Mouse (Mus musculus): ENCODE data around the gene Bora.
"Not testable (repeated sequence)": the region's sequence is repeated elsewhere in the genome, so short reads cannot be mapped to it uniquely, and the experiment has no call there.

The Bora gene

GRCm38 (mm10) chr14:99046031-99046781, at the start of gene Bora, which contains the start of gene Mzt1:
TSS of gene Bora (plus strand) at chr14:99046222.
TSS of gene Mzt1 (minus strand) at chr14:99046134.
- DNase-seq (ENCODE audit: low spot score in 2 of 2), result peak; percentile 95

- DNase-seq (ENCODE audit: low spot score in 2 of 2), result no peak
These were observed 35.6 kb upstream of the Bora start for GRCm38 (mm10) chr14:99010224-99010919.

GRCm38 (mm10) chr14:99010920-99011313, 35.1 kb upstream of the Bora start:
- DNase-seq (ENCODE audit: low spot score in 2 of 2), result no peak

- no peak for DNase-seq (ENCODE audit: low spot score in 2 of 2)
These were observed 27.3 kb upstream of the Bora start for GRCm38 (mm10) chr14:99018691-99019090.

GRCm38 (mm10) chr14:99019136-99019808, 26.8 kb upstream of the Bora start:
- DNase-seq (ENCODE audit: low spot score in 2 of 2), result no peak

DNA sequence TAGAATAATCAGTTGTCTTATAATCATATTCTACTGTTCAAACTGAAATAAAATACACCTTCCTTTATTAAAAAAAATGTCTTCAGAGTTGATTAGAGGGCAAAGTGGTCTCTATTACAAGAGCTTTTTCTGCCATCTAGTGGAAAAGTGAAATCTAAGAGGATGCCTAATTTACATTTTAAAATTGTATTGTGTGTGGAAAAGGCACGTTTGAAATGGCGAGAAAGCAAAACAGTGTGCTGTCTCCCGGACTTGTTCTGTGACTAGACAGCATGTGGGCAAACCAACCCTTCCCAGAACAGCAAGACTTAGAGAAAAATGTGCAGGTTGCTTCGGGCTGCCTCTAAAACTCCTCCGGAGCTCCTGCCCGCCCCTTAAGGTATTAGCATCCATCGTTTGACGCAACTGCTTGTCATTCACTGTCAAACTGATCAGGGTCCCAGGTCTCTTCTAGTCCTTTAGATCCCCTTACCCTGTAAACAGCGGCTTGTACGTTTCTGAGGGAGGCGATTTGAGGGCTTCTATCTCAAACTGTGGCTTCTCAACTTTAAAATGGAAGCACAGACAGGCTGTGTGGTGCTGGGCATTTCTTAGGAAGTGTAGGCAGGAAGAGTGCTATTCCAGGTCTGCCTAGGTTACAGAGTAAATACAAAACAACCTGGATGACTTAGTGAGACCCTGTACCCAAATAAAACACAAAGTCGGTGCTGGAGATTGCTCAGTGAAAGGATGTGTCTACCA, 23.5 kb upstream of the Bora start:
- DNase-seq (ENCODE audit: low spot score in 2 of 2), result no peak

DNA sequence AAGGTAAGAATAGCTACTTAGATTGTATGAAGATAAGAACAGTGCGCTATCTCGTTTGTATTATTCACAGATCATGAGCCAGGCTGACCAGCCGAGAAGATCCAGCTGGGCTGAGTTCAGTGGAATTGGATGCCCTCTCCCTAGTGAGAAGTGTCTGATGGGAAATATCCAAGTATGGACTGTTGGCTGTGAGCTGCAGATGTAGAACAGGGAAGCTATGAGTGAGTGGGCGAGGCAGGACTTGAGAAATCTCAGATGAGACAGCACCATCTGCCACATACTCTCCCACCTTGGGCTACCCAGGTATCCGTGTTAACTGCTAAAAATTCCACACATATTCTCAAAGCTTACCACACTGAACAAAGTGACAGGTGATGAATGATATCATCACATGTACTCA, 16.0 kb upstream of the Bora start:
- DNase-seq (ENCODE audit: low spot score in 2 of 2), result no peak

- no peak for DNase-seq (ENCODE audit: low spot score in 2 of 2)
These were observed 14.6 kb upstream of the Bora start for GRCm38 (mm10) chr14:99031337-99031873.

DNA sequence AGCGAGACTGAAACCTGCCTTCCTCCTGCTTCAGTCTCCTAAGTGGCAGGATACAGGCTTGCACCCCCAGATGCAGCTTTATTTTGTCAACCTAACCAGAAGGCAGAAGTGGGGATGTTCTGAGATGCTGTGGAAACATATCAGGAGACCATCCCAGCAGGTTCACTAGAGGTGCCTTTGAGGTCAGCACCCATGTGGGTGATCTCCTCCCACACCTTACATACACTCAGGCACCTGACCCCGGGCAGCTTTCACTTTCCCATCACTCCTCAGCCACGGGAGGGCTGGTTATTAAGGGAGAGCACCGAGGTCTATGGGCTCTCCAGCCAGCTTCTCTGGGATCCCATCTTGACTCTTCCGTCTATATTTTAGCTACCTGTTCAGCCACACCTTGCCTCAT, 13.4 kb upstream of the Bora start:
- DNase-seq (ENCODE audit: low spot score in 2 of 2), result no peak

- not testable (repeated sequence) for DNase-seq (ENCODE audit: low spot score in 2 of 2)
These were observed 11.2 kb upstream of the Bora start for GRCm38 (mm10) chr14:99034851-99035250.

- DNase-seq (ENCODE audit: low spot score in 2 of 2), result no peak
These were observed 10.0 kb upstream of the Bora start for GRCm38 (mm10) chr14:99036039-99036438.

DNA sequence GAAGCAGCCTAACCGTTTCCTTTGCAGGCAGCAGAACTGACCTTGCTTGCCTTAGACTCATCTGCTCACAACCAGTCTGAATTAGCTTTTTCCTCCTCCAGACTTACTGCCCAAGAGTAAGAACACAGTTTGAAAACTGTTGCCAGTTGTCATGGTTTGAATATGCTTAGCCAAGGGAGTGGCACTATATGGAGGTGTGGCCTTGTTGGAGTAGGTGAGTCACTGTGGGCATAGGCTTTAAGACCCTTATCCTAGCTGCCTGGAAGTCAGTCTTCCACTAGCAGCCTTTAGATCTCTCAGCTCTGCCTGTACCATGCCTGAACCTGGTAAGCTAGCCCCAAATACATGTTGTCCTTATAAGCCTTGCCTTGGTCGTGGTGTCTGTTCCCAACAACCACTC, 8.3 kb upstream of the Bora start:
- DNase-seq (ENCODE audit: low spot score in 2 of 2), result no peak

DNA sequence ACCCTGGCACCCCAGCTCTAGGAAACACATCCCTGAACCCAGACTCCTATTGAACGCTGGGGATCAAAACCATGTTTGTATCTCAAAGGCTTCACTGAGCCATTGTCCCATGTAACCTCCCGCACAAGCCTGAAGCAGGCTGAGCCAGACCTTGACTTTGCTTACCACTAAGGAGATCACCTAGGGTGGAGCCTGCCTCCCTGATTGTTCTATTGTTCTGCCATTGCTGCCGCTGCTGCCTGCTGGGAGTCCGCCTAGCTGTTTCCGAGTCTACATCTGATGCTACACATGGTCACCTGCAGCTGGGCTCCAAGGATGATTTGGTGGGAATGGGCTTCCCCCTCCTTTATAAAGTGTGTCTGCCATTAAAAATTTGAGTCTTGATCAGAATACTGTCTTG, 6.7 kb upstream of the Bora start:
- DNase-seq (ENCODE audit: low spot score in 2 of 2), result not testable (repeated sequence)

DNA sequence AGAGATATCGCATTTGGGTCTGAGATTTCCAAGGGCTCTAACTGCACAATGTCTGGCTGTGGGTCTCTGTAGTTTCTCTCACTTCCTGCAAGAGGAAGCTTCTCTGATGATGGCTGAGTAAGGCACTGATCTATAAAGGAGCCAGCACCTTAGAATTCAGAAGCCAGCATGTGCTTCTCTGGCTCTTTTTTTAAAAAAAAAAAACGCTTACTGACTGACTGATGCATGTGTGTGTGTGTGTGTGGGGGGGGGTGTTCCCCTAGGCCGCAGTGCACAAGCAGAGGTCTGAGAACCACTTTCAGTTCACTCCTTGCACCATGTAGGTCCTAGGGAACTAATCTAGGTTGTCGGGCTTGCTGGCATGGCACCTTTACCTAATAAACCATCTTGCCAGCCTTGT, 4.6 kb upstream of the Bora start:
- DNase-seq (ENCODE audit: low spot score in 2 of 2), result no peak

DNA sequence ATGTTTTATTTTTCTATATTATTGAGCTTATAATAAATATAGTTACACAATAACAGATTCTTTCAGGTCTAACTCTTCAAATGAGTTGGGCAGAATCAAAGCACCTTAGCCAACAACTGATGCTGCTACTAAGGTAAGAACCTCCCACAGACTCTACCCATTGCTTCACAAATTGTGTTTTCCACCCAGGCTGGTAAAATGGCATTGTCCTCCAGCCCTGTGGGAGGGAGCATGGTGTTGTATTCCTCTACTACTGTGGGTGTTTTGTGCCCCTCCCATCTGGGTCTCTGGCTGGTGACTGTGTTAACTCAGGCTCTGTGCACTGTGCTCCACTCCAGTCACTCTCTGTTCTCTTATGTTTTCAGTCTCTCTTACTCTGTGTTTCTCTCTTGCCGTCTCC, 2.5 kb upstream of the Bora start:
- DNase-seq (ENCODE audit: low spot score in 2 of 2), result no peak

DNA sequence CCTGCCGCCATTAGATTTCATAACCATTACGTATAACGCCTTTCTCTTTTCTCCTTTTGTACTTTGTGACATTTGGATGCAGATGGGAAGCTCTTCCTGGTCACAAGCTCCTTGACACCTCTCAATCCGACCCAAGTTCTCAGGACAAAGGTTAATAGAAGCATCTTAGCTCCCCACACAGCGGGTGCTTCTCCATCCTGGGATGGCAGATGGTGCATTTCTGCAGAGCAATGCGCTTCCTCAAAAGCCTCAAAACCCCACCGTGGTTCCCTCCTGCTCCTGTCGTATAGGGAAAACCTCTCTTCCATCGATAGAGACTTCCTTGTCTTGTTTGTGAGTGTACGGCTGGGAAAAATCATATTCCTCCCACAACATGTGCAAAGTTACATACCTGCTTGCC, 1.9 kb upstream of the Bora start:
- DNase-seq (ENCODE audit: low spot score in 2 of 2), result no peak

GRCm38 (mm10) chr14:99044718-99045117, 1.3 kb upstream of the Bora start:
- no peak for DNase-seq (ENCODE audit: low spot score in 2 of 2)

DNA sequence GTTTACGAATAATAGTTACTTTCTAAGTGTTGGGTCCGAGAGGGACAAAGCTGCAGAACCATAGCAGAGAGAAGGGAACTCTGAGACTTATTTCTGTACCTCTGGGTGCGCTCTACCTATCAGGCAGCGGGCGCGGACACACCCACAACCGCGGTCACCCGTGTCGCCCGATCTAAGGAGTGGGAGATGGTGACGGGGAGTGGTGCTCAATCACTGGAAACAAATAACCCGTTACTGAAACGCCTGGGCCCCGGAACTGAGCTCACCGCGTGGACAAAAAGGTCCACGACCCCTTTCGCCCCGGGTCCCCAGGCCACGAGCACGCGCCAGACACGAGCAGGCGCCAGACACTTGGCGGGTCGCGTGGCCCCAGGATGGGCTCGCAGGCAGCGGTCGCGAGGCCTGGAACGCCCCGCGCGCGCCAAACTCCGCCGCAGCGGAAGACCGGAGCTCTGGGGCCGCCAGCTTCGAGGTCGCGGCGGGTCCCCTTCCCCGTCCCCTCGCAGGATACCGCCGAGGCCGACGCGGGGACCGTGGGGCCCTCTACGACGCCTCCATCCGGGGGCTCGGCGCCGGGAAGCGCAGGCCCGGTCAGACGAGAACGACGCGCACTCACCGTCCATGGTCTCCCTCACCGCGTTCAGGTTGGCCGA, 518 bp upstream of the Bora start:
- DNase-seq (ENCODE audit: low spot score in 2 of 2), result peak in 1 of 2 experiments; percentile 34

GRCm38 (mm10) chr14:99046782-99047181, 760 bp downstream of the Bora start:
- no peak for DNase-seq (ENCODE audit: low spot score in 2 of 2)

DNA sequence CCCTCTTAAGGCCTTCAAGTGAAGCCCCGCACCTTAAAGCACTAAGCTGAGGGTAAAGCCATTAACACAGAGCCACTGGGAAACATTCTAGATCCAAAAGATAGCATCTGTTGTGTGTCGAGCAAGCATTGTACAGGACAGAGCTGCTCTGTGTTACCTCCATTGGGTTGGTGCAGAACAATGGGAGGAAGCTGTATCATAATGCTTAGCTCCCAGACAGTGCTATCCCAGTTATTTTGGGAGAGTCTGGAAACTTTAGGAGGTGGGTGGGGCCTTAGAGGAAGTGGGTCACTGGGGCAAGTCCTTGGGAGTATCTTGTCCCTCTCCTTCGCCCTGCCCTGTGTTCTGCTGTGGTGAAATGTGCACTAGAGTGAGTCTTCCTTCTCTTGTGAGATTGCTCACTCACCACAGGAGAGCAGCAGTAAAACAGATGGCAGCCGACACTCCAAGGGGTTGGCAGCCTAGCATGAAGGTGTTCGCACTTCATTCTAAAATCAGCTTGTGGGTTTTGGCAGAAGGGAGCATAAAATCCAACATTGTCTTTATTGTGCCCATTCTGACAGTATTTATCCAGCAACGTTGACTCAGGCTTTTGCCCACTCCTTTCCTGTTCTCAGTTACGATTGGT, 13.1 kb downstream of the Bora start:
- DNase-seq (ENCODE audit: low spot score in 2 of 2), result no peak

DNA sequence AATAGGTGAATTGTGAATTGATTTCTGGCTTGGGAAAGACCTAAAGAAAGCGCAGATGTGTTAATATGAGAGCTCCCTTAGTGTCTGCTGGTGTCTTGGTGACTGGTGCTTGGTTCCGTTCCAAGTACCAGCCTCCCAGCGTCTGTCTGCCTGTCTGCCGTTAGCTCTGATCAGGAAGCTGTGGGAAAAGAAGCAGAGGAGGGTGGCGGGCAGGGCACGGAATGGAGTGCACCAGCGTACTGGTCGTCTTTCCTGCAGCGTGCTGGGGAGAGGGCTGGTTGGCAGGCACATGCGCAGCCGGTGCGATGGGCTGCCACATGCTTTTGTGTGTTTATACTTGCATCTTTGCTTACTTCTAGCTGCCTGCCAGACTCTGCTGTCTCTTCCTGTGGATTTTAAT, 14.6 kb downstream of the Bora start:
- DNase-seq (ENCODE audit: low spot score in 2 of 2), result peak; percentile 37 to 48
